Mouse (Mus musculus) heart, postnatal 10 days (tissue): ENCODE data around the gene Pla2g3. TPM values are rescaled to one million over a fixed set of nuclear protein-coding genes. Genes with fewer than 3 reads are reported as not detected.

Source experiments
- DNase-seq, 2 experiments: peaks; one replicate each; pipeline ENCODE4 v3.0.0; 2021
- intact Hi-C: fragments of 180-260 bp; cut with DNase I; formaldehyde crosslinking; loops from one replicate; pipeline ENCODE4 v1.15.1; 2025
- total RNA-seq, 2 experiments: library from RNA; stranded (reverse); gene quantifications; 2 replicates each; pipeline ENCODE4 v1.2.3; 2021

The Pla2g3 gene
- total RNA-seq, 2 experiments from 2014 or later, result 0.10 TPM; not detected in 1

DNA sequence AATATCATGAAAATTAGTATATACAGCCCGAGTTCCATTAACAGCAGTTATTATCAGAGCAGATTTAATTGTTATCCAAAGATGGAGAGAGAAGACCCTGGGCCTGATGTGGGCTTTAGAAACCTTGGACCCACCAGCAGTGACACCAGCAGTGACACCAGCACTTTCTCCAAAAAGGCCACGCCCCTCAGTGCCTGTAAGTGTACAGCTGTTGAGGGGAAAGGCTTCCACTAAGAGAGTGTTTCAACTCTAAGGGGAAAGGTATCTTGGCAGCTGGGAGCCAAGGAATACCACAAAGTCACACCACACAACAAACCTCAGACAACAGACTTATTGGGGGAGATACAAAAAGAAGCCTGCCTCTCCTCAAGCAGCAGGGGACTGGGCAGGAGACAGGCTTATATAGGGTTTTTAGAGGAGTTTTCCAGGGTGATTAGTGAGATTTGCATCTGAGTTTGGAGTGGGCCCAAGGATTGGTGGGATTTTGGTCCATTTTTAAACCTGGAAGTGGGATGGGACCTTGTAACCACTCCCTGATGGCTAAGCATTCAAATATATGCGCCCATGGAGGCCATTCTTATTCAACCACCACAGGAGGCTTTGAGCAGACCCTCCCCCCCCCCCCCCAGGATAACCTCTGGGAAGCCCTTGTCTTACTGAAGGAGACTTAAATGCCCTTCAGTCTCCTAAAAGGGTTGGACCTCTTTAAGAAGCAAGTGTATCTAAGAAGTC, 60.6 kb downstream of the Pla2g3 start:
- no peak for DNase-seq
- intact Hi-C loops, result no loop called here

Other genes starting within 250 kb of the Pla2g3 start
- 10 to 100 TPM; 72.2 to 78.9 TPM for gene Drg1, start 221.9 kb upstream of the Pla2g3 start, total RNA-seq
- 10 to 100 TPM; 34.9 to 38.5 TPM for gene Patz1, start 199.4 kb upstream of the Pla2g3 start, total RNA-seq
- gene Pik3ip1, start 157.9 kb upstream of the Pla2g3 start, total RNA-seq, result 10 to 100 TPM; 25.2 to 31.0 TPM
- 10 to 100 TPM; 25.2 to 27.7 TPM for gene Limk2, start 79.1 kb upstream of the Pla2g3 start, total RNA-seq
- gene Rnf185, start 35.9 kb upstream of the Pla2g3 start, total RNA-seq, result 10 to 100 TPM; 27.9 to 28.0 TPM
- gene Inpp5j, start 16.5 kb downstream of the Pla2g3 start, total RNA-seq, result 10 to 100 TPM; 15.4 to 19.1 TPM
- gene Selenom, start 26.4 kb downstream of the Pla2g3 start, total RNA-seq, result 10 to 100 TPM; 57.2 to 57.3 TPM
- gene Smtn, start 52.3 kb downstream of the Pla2g3 start, total RNA-seq, result 100 to 1,000 TPM; 210 to 215 TPM
- 10 to 100 TPM; 28.9 to 36.8 TPM for gene Morc2a, start 160.9 kb downstream of the Pla2g3 start, total RNA-seq